Mouse (Mus musculus) Muller cell, postnatal 12 days (primary cell): ENCODE measurements around the gene Scamp4.

ENCODE experiments used
- DNase-seq: peaks from one replicate; pipeline ENCODE4 v3.0.0-alpha.2; 2015; ENCODE audit errors: inconsistent ontology term

The Scamp4 gene

GRCm38 (mm10) chr10:80602698-80603325 is at the start of gene Scamp4, which contains the start of gene Adat3:
Gene Scamp4, plus strand, starts transcription at chr10:80602872.
Gene Adat3, plus strand, starts transcription at chr10:80602880.
- DNase-seq, result peak; percentile 98

- DNase-seq, result no peak
These were observed 49.1 kb upstream of the Scamp4 start for GRCm38 (mm10) chr10:80553575-80553974.

GRCm38 (mm10) chr10:80553997-80554396 is 48.7 kb upstream of the Scamp4 start:
- DNase-seq, result no peak

- peak; percentile 60 for DNase-seq
These were observed 45.2 kb upstream of the Scamp4 start for GRCm38 (mm10) chr10:80557346-80557965.

- DNase-seq, result no peak
These were observed 43.2 kb upstream of the Scamp4 start for GRCm38 (mm10) chr10:80559431-80559830.

- no peak for DNase-seq
These were observed 42.1 kb upstream of the Scamp4 start for GRCm38 (mm10) chr10:80560621-80561020.

GRCm38 (mm10) chr10:80561116-80561944 is 41.3 kb upstream of the Scamp4 start, which contains the start of gene Rexo1:
Gene Rexo1, minus strand, starts transcription at chr10:80561560.
- peak; percentile 97 for DNase-seq

- DNase-seq, result peak; percentile 68
These were observed 36.1 kb upstream of the Scamp4 start for GRCm38 (mm10) chr10:80566375-80567092.

GRCm38 (mm10) chr10:80568876-80569275 is 33.8 kb upstream of the Scamp4 start:
- no peak for DNase-seq

GRCm38 (mm10) chr10:80569664-80570066 is 33.0 kb upstream of the Scamp4 start:
- no peak for DNase-seq

- DNase-seq, result no peak
These were observed 32.3 kb upstream of the Scamp4 start for GRCm38 (mm10) chr10:80570419-80570818.

- DNase-seq, result no peak
These were observed 31.5 kb upstream of the Scamp4 start for GRCm38 (mm10) chr10:80570871-80571836.

- no peak for DNase-seq
These were observed 30.2 kb upstream of the Scamp4 start for GRCm38 (mm10) chr10:80572477-80572876.

GRCm38 (mm10) chr10:80573944-80574343 is 28.7 kb upstream of the Scamp4 start:
- DNase-seq, result no peak

GRCm38 (mm10) chr10:80574896-80575295 is 27.8 kb upstream of the Scamp4 start:
- DNase-seq, result no peak

GRCm38 (mm10) chr10:80575925-80576324 is 26.7 kb upstream of the Scamp4 start:
- no peak for DNase-seq

- peak; percentile 79 for DNase-seq
These were observed 26.1 kb upstream of the Scamp4 start for GRCm38 (mm10) chr10:80576351-80577194.

GRCm38 (mm10) chr10:80577195-80578130 is 25.2 kb upstream of the Scamp4 start, which contains the start of gene Klf16:
Gene Klf16, minus strand, starts transcription at chr10:80577321.
- DNase-seq, result peak; percentile 99
